Mouse (Mus musculus): ENCODE measurements around the gene Susd6.

Gene Susd6

DNA sequence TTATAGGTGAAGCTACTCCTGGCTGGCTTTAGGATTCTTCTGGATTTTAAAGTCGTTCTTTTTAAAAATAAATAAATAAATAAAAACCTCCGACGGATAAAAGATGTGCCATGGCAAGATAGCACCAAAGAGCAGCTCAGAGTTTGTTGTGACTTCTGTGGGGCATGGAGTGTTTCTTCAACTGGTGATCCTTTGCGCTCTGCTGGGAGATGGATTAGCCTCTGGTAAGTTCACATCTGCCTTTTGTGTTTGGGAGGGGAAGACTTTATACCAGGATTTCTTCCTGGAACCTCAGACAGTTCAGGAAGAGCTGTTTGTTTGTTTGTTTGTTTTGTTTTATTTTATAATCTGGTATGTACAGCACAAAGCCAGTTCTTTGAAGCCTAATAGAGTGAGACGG is 37.7 kb downstream of the Susd6 start:
- in situ Hi-C loops (cut with MboI; ENCODE audit: low pct_unique_long_range_greater_than_20kb in 1 of 2, low sequenced_read_pairs in 2 of 2, unreplicated experiment in 1 of 2), result no loop called here

- in situ Hi-C loops (cut with MboI; ENCODE audit: low pct_unique_long_range_greater_than_20kb in 1 of 2, low sequenced_read_pairs in 2 of 2, unreplicated experiment in 1 of 2), result no loop called here
These were observed 38.6 kb downstream of the Susd6 start for GRCm38 (mm10) chr12:80828951-80829350.

DNA sequence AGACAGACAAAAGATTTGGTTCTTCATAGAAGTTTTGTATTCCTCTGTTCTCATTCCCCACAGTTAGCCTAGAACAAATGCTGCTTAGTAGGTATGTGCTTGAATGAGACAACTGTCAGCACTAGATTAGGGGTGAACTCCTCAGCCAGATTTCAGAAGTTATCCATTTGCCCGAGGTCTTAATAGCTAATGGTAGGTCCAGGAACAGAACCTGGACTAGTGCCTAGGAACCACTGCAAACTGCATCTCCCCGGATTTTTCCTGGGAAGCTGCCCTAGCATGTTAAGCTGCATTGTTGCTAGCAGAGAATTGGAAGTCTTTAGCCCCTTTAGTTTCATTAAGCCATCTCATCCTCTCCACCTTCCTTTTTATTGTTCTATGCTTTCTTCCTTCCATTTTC is 39.9 kb downstream of the Susd6 start:
- in situ Hi-C loops (cut with MboI; ENCODE audit: low pct_unique_long_range_greater_than_20kb in 1 of 2, low sequenced_read_pairs in 2 of 2, unreplicated experiment in 1 of 2), result no loop called here

DNA sequence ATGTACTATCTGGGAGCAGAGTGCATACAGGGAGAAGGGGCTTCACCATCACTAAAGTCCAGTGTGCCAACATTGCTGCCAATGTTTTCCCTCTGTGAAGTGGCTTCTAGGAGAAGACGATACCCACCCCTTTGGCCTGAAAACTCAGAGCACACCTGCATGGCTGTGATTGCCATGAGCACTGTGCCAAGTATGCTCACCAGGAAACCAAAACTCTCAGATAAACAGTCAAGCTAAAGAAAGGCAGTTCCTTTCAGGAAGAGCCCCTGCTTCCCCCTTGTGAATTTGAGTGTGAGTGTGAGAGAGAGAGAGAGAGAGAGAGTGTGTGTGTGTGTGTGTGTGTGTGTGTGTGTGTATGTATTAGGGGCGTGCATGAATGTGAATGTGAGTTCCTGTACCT is 40.5 kb downstream of the Susd6 start:
- in situ Hi-C loops (cut with MboI; ENCODE audit: low pct_unique_long_range_greater_than_20kb in 1 of 2, low sequenced_read_pairs in 2 of 2, unreplicated experiment in 1 of 2), result no loop called here

- in situ Hi-C loops (cut with MboI; ENCODE audit: low pct_unique_long_range_greater_than_20kb in 1 of 2, low sequenced_read_pairs in 2 of 2, unreplicated experiment in 1 of 2), result no loop called here
These were observed 42.0 kb downstream of the Susd6 start for GRCm38 (mm10) chr12:80832313-80832712.

DNA sequence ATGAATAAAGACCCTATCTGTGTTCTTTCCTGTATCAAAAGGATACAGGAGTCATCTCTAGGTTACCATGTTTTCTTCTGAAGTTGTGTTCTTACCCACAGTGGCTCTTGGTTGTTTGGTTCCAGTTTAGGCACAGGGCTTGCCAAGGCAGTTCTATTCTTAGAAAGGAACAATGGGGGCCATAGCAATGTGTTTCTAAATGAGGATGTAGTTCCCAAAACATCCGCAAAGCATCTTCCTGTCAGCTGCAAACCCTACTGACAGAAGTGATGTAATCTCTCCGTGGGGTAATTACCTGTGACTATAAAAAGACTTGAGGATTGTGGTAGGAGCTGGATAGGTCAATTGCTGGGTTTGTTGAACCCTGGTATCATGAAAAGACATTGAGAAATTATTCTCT is 43.2 kb downstream of the Susd6 start:
- in situ Hi-C loops (cut with MboI; ENCODE audit: low pct_unique_long_range_greater_than_20kb in 1 of 2, low sequenced_read_pairs in 2 of 2, unreplicated experiment in 1 of 2), result no loop called here

GRCm38 (mm10) chr12:80834156-80834900 is 44.0 kb downstream of the Susd6 start:
- in situ Hi-C loops (cut with MboI; ENCODE audit: low pct_unique_long_range_greater_than_20kb in 1 of 2, low sequenced_read_pairs in 2 of 2, unreplicated experiment in 1 of 2), result no loop called here

- in situ Hi-C loops (cut with MboI; ENCODE audit: low pct_unique_long_range_greater_than_20kb in 1 of 2, low sequenced_read_pairs in 2 of 2, unreplicated experiment in 1 of 2), result no loop called here
These were observed 44.7 kb downstream of the Susd6 start for GRCm38 (mm10) chr12:80834901-80835570.

GRCm38 (mm10) chr12:80837614-80838013 is 47.3 kb downstream of the Susd6 start:
- in situ Hi-C loops (cut with MboI; ENCODE audit: low pct_unique_long_range_greater_than_20kb in 1 of 2, low sequenced_read_pairs in 2 of 2, unreplicated experiment in 1 of 2), result no loop called here

- in situ Hi-C loops (cut with MboI; ENCODE audit: low pct_unique_long_range_greater_than_20kb in 1 of 2, low sequenced_read_pairs in 2 of 2, unreplicated experiment in 1 of 2), result no loop called here
These were observed 48.0 kb downstream of the Susd6 start for GRCm38 (mm10) chr12:80838271-80838670.

- in situ Hi-C loops (cut with MboI; ENCODE audit: low pct_unique_long_range_greater_than_20kb in 1 of 2, low sequenced_read_pairs in 2 of 2, unreplicated experiment in 1 of 2), result no loop called here
These were observed 48.5 kb downstream of the Susd6 start for GRCm38 (mm10) chr12:80838787-80839186.

- in situ Hi-C loops (cut with MboI; ENCODE audit: low pct_unique_long_range_greater_than_20kb in 1 of 2, low sequenced_read_pairs in 2 of 2, unreplicated experiment in 1 of 2), result no loop called here
These were observed 49.3 kb downstream of the Susd6 start for GRCm38 (mm10) chr12:80839631-80840030.

DNA sequence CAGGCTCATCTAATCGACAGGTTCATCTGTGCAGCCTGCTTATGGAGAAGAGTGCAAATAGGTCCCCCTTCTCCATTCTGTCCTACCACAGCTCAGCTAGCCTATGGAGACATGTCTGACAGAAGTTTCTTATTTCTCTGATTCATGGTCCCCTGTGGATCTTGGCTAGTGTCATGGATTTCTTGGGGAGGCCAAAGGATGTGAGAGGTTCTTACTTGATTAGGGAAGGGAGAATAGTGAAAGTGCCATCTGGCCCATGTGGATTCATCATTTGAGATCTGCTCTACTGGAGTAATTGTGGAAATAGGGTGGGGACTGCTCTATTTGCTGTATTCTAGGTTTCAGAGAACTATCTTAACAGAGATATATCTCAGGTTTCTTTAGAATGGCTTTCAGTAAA is 51.3 kb downstream of the Susd6 start:
- in situ Hi-C loops (cut with MboI; ENCODE audit: low pct_unique_long_range_greater_than_20kb in 1 of 2, low sequenced_read_pairs in 2 of 2, unreplicated experiment in 1 of 2), result no loop called here

- in situ Hi-C loops (cut with MboI; ENCODE audit: low pct_unique_long_range_greater_than_20kb in 1 of 2, low sequenced_read_pairs in 2 of 2, unreplicated experiment in 1 of 2), result no loop called here
These were observed 52.3 kb downstream of the Susd6 start for GRCm38 (mm10) chr12:80842609-80843008.

- in situ Hi-C loops (cut with MboI; ENCODE audit: low pct_unique_long_range_greater_than_20kb in 1 of 2, low sequenced_read_pairs in 2 of 2, unreplicated experiment in 1 of 2), result no loop called here
These were observed 52.9 kb downstream of the Susd6 start for GRCm38 (mm10) chr12:80843236-80843635.

DNA sequence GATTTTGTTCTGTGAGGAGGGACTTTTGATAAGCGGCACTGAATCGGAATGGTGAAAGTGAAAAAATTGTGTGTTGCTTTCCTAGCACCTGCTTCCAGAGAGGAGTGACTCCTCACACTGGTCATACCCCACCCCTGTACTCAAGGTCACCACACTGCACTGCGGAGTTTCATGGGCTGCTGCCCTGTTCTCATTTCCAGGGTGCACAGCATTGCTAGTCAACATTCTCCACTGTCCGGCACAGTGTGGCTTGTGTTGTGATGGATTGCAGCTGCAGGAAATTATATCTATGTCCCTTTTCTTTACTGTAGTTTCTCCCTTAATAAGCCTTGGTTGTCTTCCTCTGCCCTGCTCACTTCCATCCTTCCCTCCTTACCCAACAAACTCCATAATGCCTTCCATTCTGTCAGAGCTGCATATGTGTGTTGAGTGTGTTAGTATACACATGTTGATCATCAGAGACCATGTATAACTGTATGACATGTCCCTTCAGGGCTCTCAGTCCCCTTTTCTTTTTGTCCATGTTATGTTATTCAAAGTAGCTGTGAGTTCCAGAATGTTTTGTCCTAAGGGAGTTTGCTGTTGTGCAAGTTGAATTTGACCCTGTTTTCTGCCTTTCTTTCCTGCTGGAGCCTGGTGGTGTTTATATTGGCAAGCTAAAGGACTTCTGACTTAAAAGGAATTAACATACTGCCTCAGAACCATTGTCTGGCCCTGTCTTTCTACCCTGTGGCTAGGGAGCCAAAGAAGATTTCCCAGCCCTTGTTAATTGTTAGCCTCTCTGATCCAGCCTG is 53.5 kb downstream of the Susd6 start:
- in situ Hi-C loops (cut with MboI; ENCODE audit: low pct_unique_long_range_greater_than_20kb in 1 of 2, low sequenced_read_pairs in 2 of 2, unreplicated experiment in 1 of 2), result no loop called here

DNA sequence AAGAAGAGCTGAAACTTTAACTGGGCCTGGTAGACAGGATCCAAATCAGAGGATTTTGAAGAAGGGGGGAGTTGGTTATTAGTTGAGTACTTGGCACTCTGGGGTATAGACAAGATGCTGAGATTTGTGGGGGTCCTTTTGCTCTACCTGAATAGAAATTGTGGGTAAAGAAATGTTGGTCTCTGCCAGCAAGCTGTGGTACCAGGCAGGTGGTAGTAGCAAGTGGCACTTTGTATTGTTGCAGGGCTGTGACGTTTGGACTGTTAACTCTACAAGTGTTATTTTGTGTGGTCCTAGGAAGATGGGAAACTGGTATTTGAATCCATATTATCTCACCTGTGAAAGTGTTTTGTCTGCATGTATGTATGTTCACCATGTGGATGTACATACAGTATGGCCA is 55.6 kb downstream of the Susd6 start:
- in situ Hi-C loops (cut with MboI; ENCODE audit: low pct_unique_long_range_greater_than_20kb in 1 of 2, low sequenced_read_pairs in 2 of 2, unreplicated experiment in 1 of 2), result no loop called here

- in situ Hi-C loops (cut with MboI; ENCODE audit: low pct_unique_long_range_greater_than_20kb in 1 of 2, low sequenced_read_pairs in 2 of 2, unreplicated experiment in 1 of 2), result no loop called here
These were observed 56.6 kb downstream of the Susd6 start for GRCm38 (mm10) chr12:80846861-80847268.

GRCm38 (mm10) chr12:80852001-80852400 is 61.7 kb downstream of the Susd6 start:
- in situ Hi-C loops (cut with MboI; ENCODE audit: low pct_unique_long_range_greater_than_20kb in 1 of 2, low sequenced_read_pairs in 2 of 2, unreplicated experiment in 1 of 2), result no loop called here

All from mouse embryonic stem cell (cell line).